Mouse (Mus musculus): Measurements from ENCODE around the gene Dynlrb2.

The Dynlrb2 gene

GRCm38 (mm10) chr8:116540136-116540535 is 35.4 kb downstream of the Dynlrb2 start:
- DNase-seq (ENCODE audit: low read depth, low spot score) = no peak

DNA sequence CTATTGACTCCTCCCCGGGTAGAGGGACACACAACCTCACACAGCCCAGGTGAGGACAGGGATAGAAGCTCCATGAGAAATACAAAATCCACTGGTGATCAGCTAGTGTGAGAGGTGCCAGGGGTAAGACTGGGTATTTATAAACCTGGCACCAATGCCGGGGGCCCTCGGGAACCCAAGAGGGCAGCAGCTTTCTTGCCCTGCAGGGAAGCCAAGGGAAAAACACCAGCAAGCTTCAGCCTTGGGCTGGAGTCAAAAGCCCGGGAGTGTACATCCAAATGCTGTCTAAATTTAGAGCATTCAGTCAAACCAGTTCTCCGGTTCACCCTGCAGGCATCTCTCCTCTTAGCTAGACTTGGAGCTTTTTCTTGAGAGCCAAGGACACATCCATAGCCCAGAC is 38.1 kb downstream of the Dynlrb2 start:
- DNase-seq (ENCODE audit: low read depth, low spot score) = no peak

GRCm38 (mm10) chr8:116543366-116543765 is 38.6 kb downstream of the Dynlrb2 start:
- no peak for DNase-seq (ENCODE audit: low read depth, low spot score)

GRCm38 (mm10) chr8:116552255-116552654 is 47.5 kb downstream of the Dynlrb2 start:
- DNase-seq (ENCODE audit: low read depth, low spot score) = no peak

DNA sequence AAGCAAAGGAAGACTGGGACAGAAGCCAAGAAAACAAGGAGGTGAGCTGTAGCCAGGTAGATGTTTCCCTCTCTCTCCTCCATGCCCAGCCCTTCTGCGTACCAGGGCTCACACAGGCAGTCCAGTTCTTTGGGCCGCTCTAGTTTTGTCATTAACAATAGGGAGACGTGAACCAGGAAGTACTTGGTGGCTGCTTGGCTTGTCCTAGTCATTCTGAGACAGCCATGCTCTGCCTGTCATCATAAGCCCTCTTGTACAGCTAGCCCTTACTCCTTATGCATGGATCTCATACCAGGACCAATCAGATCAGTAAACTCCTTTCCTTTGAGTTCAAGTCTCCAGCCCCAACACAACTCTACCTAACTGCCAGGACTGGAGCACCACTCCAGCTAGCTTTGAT is 48.0 kb downstream of the Dynlrb2 start:
- DNase-seq (ENCODE audit: low read depth, low spot score) = no peak

Data from R1 (cell line).